Mouse (Mus musculus): Measurements from ENCODE around the gene Apbb1. TPM values are rescaled to one million over a fixed set of nuclear protein-coding genes. Genes with fewer than 3 reads are reported as not detected.

Gene Apbb1
- polyA plus RNA-seq, 1 experiment from 2014 or later = 48.3 TPM

DNA sequence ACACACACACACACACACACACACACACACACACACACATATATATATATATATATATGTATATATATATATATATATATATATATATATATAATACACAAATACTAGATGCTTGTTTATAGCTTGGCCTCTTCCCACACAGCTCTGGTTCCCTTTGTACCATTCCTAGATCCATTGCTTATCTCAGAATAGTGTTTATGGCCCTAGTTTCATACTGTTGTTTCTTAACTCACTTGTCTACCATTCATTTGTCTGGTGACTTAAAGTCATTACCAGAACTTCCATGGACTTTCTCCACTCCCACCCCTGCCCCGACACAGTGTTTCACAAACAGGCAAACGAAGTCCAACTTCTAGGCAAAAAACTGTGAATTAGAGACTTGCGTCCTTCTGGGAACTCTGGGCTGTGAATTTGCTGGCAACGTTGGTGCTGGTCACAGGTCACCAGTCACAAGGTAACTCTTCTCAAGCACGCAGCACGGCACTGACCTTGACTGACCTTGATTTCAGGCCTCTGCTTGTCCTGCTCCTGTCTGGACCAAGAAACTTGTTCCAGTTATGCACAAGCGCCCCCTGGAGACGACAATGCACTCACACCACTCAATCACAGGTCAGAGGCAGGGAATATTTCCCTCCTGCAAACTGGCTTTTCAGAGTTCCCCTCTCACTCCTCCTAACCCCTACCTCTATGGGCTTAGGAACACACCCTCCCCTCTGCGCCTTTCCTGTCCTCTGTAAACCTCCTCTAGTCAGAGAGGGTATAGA, 21.6 kb upstream of the Apbb1 start:
- H3K9me3 ChIP-seq = 0 out of 2 replicates have a peak, but pooled peaks cover 6% of the 10 kb centered on the region
- no peaks in the 10 kb centered on the region for H3K4me1 ChIP-seq
- no peaks in the 10 kb centered on the region for H3K27me3 ChIP-seq (replicated peaks)
- H3K27ac ChIP-seq (replicated peaks) = no peak overlapping the region
- H3K4me2 ChIP-seq = no peak overlapping the region
- no peak overlapping the region for H3K4me3 ChIP-seq
- no peak for ATAC-seq (ENCODE audit: extremely low read depth, insufficient number of reproducible peaks, low FRiP score, low TSS enrichment)
- no peaks in the 10 kb centered on the region for H3K36me3 ChIP-seq
- 40% methylated on average over 9 of the region's 9 CpGs for WGBS
- H3K9ac ChIP-seq = no peak overlapping the region

DNA sequence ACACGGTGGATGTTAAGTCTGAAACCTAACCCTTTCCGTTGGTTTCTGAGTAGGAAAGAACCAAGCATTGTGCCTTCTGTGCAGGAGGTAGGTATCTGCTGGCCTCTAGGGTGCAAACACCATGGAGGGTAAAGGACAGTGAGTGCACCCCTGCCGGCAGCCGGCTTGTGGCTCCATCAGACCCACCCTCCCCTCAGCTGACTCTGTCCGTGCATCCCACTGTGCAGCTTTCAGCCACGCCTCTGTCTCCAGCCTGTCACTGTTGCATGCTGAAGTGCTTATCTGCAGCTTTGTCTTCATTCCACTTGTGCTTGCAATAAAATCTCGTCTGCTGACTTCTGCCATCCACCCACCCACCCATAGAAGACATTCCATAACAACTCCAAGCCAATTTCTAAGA, 8.6 kb upstream of the Apbb1 start:
- H3K4me3 ChIP-seq = no peak overlapping the region
- H3K4me1 ChIP-seq = peaks cover 6% of the 10 kb centered on the region
- WGBS = 21% methylated on average over 7 of the region's 7 CpGs
- H3K27me3 ChIP-seq (replicated peaks) = no peaks in the 10 kb centered on the region
- no peaks in the 10 kb centered on the region for H3K9me3 ChIP-seq
- no peak overlapping the region for H3K9ac ChIP-seq
- no peak for ATAC-seq (ENCODE audit: extremely low read depth, insufficient number of reproducible peaks, low FRiP score, low TSS enrichment)
- no peak overlapping the region for H3K27ac ChIP-seq (replicated peaks)
- H3K4me2 ChIP-seq = no peak overlapping the region
- H3K36me3 ChIP-seq = no peaks in the 10 kb centered on the region

DNA sequence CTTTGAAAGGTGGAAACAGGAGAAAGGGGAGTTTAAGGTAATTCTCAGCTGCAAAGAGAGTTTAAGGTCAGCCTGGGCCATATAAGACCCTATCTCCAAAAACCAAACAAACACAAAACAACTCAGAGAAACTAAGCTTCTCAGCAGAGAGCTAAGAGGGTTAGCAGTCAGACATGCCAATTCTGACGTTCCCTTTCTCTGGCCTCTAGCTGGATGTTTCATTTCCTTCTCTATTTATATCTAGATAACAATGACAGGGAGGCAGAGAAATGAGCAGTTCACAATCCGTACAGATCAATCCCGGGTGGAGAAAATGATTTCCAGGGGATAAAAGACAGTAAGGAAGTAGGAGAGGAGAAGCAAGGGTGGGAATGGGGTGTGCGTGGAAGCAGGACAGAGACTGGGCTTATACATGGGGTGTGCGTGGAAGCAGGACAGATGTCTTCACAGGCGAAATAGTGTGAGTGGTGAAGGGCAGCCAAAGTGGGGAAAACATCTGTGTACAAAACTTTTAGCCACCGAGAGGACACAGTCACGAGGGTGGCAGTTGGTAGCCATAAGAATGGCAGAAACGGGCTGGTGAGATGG, 7.0 kb upstream of the Apbb1 start:
- H3K4me1 ChIP-seq = peaks cover 6% of the 10 kb centered on the region
- ATAC-seq (ENCODE audit: extremely low read depth, insufficient number of reproducible peaks, low FRiP score, low TSS enrichment) = no peak
- H3K9me3 ChIP-seq = no peaks in the 10 kb centered on the region
- no peak overlapping the region for H3K27ac ChIP-seq (replicated peaks)
- H3K9ac ChIP-seq = no peak overlapping the region
- H3K4me3 ChIP-seq = no peak overlapping the region
- 57% methylated on average over 9 of the region's 9 CpGs for WGBS
- H3K4me2 ChIP-seq = no peak overlapping the region
- H3K27me3 ChIP-seq (replicated peaks) = no peaks in the 10 kb centered on the region
- no peaks in the 10 kb centered on the region for H3K36me3 ChIP-seq

DNA sequence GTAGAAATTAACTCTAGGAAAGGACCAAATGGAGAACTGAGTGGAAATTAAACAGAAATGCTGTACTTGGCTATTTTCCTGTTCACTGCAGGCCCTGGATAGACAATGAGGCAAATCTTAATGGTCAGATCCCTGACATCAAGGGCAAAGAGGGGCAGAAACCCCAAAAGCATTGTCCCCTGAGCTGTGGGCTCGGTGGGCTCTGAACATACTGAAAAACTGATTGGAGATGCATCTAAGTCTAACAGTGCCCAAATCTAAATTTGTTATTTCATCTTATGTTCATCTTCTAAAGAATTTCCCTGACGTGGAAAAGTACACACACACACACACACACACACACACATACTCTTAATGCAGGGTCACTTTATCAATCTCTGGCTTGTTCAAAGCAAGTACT, 506 bp upstream of the Apbb1 start:
- peak overlapping the region; percentile 84 for H3K27ac ChIP-seq (replicated peaks)
- 68% methylated on average over 2 of the region's 2 CpGs for WGBS

DNA sequence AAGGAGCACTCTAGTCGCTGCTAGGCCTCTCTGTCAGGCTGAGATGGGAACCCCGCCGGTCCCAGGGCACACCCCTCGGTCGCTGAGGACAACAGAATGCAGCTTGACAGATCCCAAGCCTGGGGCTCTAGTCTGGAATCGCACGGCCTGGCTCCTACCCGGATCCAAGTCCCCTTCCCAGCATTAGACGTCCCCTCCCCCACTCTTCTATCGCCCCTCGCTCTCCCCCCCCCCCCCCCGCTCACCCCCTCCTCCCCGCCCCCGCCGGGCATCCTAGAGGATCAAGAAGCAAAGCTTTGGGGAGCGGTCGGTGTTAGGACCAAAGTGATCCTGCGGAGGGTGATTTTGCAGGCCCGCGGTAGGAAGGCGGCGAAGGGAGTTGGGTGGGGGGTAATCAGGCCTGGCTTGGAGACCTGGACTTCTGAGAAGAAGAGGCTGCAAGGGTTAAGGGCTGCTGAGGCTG, 795 bp downstream of the Apbb1 start:
- peak overlapping the region; percentile 83 for H3K4me3 ChIP-seq
- H3K9me3 ChIP-seq = no peaks in the 10 kb centered on the region
- peak overlapping the region; percentile 84 for H3K27ac ChIP-seq (replicated peaks)
- H3K4me2 ChIP-seq = peak overlapping the region; percentile 80
- no peak; the same call in 1 of the 2 replicates for ATAC-seq (ENCODE audit: extremely low read depth, insufficient number of reproducible peaks, low FRiP score, low TSS enrichment)
- peak overlapping the region; percentile 89 for H3K9ac ChIP-seq
- peaks cover 27% of the 10 kb centered on the region for H3K4me1 ChIP-seq
- WGBS = 0% methylated on average over 18 of the region's 22 CpGs
- H3K27me3 ChIP-seq (replicated peaks) = no peaks in the 10 kb centered on the region
- no peaks in the 10 kb centered on the region for H3K36me3 ChIP-seq

More for the DNA sequence above, 506 bp upstream of the Apbb1 start:
- peak overlapping the region; percentile 89 for H3K9ac ChIP-seq
- no peaks in the 10 kb centered on the region for H3K9me3 ChIP-seq
- ATAC-seq (ENCODE audit: extremely low read depth, insufficient number of reproducible peaks, low FRiP score, low TSS enrichment) = no peak
- no peaks in the 10 kb centered on the region for H3K36me3 ChIP-seq
- H3K4me1 ChIP-seq = peaks cover 16% of the 10 kb centered on the region
- peak overlapping the region; percentile 80 for H3K4me2 ChIP-seq
- no peaks in the 10 kb centered on the region for H3K27me3 ChIP-seq (replicated peaks)
- H3K4me3 ChIP-seq = peak overlapping the region; percentile 83

DNA sequence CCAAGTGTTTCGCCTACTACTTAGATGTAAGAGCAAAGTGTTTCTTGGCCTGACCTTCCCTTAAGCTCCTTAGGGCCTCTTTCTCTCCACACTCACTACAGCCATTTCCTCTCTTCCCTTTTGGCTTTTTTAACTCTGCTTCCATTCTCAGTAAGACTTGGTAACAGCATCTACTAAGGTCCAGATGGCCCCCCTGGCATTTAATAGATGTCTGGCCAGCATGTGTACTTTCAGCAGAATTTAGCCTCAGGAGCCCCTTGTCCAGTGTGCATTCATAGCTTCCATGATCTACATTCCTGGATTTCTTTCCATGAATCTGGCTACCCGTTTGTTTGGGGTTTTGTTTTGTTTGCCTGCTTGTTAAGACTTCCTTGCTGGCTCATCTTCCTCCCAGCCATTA, 3.0 kb downstream of the Apbb1 start:
- WGBS = 72% methylated on average over 2 of the region's 2 CpGs
- H3K27me3 ChIP-seq (replicated peaks) = no peaks in the 10 kb centered on the region
- H3K4me1 ChIP-seq = peaks cover 27% of the 10 kb centered on the region
- no peak overlapping the region for H3K27ac ChIP-seq (replicated peaks)
- no peak for ATAC-seq (ENCODE audit: extremely low read depth, insufficient number of reproducible peaks, low FRiP score, low TSS enrichment)
- no peaks in the 10 kb centered on the region for H3K9me3 ChIP-seq
- H3K36me3 ChIP-seq = peaks cover 7% of the 10 kb centered on the region
- no peak overlapping the region for H3K9ac ChIP-seq
- no peak overlapping the region for H3K4me2 ChIP-seq
- no peak overlapping the region for H3K4me3 ChIP-seq

DNA sequence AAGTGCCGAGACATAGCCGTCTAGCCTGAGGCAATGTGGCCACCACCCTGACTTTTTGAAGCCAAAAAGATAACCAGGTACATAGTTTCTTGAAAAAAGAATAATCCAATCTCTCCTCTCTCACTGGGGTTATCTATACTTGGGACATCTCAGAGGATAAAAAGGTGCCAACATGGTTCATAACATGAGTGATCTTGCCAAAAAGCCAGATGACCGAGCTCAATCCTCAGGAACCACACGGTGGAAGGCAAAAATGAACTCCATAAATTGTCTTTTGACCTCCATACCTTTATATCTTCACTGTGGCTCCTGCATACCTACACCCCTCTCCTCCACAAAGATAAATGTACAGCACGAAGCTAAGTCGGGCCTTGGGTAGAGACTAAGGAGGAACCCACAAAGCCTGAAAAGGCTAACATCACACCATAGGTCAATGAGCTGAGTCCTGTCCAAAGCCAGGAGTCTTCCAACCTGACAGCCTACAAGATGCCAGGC, 4.0 kb downstream of the Apbb1 start:
- no peak overlapping the region for H3K4me3 ChIP-seq
- H3K9me3 ChIP-seq = no peaks in the 10 kb centered on the region
- no peak overlapping the region for H3K9ac ChIP-seq
- WGBS = 82% methylated on average over 6 of the region's 6 CpGs
- H3K4me1 ChIP-seq = peaks cover 27% of the 10 kb centered on the region
- H3K27me3 ChIP-seq (replicated peaks) = no peaks in the 10 kb centered on the region
- H3K36me3 ChIP-seq = peaks cover 18% of the 10 kb centered on the region
- no peak for ATAC-seq (ENCODE audit: extremely low read depth, insufficient number of reproducible peaks, low FRiP score, low TSS enrichment)
- H3K4me2 ChIP-seq = no peak overlapping the region
- H3K27ac ChIP-seq (replicated peaks) = no peak overlapping the region

DNA sequence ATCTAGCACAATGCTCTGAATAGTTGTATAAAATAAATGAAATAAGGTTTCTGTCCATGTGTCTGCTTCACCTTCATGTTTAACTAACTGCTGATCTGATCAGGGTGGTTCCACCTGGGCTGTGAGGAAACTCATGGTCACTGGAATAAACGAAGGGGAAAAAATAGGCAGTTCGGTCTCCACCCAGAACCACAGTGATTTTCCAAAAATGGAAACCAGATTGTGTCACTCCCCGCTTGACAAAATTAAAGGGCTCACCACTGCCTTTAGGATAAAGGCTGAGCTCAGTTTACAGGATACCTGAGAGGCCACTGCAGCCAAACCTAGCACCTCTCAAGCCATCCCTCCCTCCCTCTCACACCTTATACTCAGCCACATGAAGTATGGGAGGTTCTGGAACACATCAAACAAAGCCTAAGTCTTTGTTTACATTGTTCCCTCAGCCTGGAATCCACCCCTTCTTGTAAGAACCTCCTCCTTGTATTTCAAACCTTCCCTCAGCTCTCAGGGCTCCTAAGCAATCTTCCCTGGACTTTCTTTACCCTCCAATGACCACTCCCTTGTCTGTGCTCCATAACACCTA, 5.2 kb downstream of the Apbb1 start:
- whole genome bisulfite sequencing = 56% methylated on average over 3 of the region's 3 CpGs

DNA sequence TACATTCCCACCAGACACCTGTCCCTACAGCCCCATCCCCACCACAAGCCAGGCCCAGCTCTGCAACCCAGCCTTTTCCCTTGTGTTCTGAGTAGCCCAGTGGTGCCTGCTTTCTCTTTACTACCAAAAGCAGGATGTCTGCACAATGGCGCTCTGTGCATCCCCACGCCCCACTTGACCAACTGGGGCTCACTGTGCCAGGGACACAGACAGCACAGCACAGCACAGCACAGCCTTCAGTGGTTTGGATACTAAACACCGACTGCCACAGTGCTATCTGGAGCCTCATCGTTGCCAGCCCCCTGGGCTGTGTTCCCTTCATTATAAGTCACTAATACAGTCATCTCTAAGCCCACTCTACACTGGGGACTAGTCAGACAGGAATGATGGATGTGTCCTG, 6.9 kb downstream of the Apbb1 start:
- no peak overlapping the region for H3K4me3 ChIP-seq
- H3K27ac ChIP-seq (replicated peaks) = no peak overlapping the region
- H3K9ac ChIP-seq = no peak overlapping the region
- 81% methylated on average over 4 of the region's 4 CpGs for WGBS
- peaks cover 27% of the 10 kb centered on the region for H3K4me1 ChIP-seq
- no peak for ATAC-seq (ENCODE audit: extremely low read depth, insufficient number of reproducible peaks, low FRiP score, low TSS enrichment)
- no peak overlapping the region for H3K4me2 ChIP-seq
- H3K27me3 ChIP-seq (replicated peaks) = no peaks in the 10 kb centered on the region
- peaks cover 20% of the 10 kb centered on the region for H3K36me3 ChIP-seq
- H3K9me3 ChIP-seq = no peaks in the 10 kb centered on the region

More for the DNA sequence above, 5.2 kb downstream of the Apbb1 start:
- H3K4me3 ChIP-seq = no peak overlapping the region
- ATAC-seq (ENCODE audit: extremely low read depth, insufficient number of reproducible peaks, low FRiP score, low TSS enrichment) = no peak
- H3K27ac ChIP-seq (replicated peaks) = no peak overlapping the region
- no peaks in the 10 kb centered on the region for H3K9me3 ChIP-seq
- H3K4me2 ChIP-seq = no peak overlapping the region
- H3K4me1 ChIP-seq = peaks cover 20% of the 10 kb centered on the region
- no peak overlapping the region for H3K9ac ChIP-seq
- no peaks in the 10 kb centered on the region for H3K27me3 ChIP-seq (replicated peaks)
- peaks cover 20% of the 10 kb centered on the region for H3K36me3 ChIP-seq

DNA sequence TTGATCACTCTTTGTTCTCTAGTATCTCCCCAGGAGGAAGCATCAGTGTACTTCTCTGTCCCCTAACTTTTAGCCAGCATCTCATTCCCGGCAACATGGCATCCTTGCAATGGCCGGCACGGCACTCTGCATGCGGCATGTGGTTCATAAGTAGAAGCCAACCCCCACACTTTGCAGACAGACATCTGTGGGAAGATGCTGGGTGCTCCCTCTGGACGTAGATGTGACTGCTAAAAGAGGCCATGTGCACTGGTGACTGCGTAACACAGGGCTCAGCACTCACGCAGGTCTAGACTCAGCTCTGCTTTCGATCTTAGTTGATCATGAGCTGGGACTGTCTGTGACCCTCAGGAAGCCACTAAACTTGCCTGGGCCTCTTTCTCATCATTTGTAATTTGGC, 8.5 kb downstream of the Apbb1 start:
- H3K4me2 ChIP-seq = no peak overlapping the region
- H3K36me3 ChIP-seq = peaks cover 20% of the 10 kb centered on the region
- 82% methylated on average over 8 of the region's 8 CpGs for WGBS
- no peak overlapping the region for H3K27ac ChIP-seq (replicated peaks)
- ATAC-seq (ENCODE audit: extremely low read depth, insufficient number of reproducible peaks, low FRiP score, low TSS enrichment) = no peak
- no peak overlapping the region for H3K9ac ChIP-seq
- H3K4me3 ChIP-seq = no peak overlapping the region
- H3K9me3 ChIP-seq = no peaks in the 10 kb centered on the region
- no peaks in the 10 kb centered on the region for H3K27me3 ChIP-seq (replicated peaks)
- peaks cover 39% of the 10 kb centered on the region for H3K4me1 ChIP-seq

DNA sequence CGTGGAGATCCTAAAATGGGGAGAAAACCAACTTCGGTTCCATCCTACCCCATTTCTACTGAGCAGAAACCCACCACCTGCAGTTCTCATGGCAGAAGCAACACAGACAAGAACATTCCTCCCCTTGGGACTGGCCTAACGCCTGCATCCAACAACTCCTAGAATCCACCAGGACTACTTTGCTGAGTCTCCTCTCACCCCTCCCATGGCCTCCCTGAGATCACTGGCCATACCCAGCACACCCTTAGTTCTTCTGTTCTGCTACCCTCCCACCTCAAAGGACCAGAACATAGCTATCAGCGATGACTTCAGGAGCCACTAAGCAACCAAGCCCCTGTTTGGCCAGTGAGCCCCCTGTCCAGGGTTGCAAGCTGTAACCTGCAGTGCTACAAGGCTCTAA, 10.7 kb downstream of the Apbb1 start:
- ATAC-seq (ENCODE audit: extremely low read depth, insufficient number of reproducible peaks, low FRiP score, low TSS enrichment) = no peak
- WGBS = 63% methylated on average over 4 of the region's 4 CpGs
- Histone ChIP-seq H3K9ac (no peak overlapping the region), H3K36me3 (peaks cover 39% of the 10 kb centered on the region), H3K4me1 (peaks cover 33% of the 10 kb centered on the region), H3K4me3 (no peak overlapping the region), H3K4me2 (no peak overlapping the region; the same call in 1 of the 2 replicates), H3K9me3 (no peaks in the 10 kb centered on the region), H3K27ac (replicated peaks) (no peak overlapping the region), H3K27me3 (replicated peaks) (no peaks in the 10 kb centered on the region)
